Mouse (Mus musculus): ENCODE data around the gene Il19. TPM values are rescaled to one million over a fixed set of nuclear protein-coding genes. Genes with fewer than 3 reads are reported as not detected.

Gene Il19
- total and polyA plus RNA-seq, 3 experiments = 0.38 TPM; not detected in 2

DNA sequence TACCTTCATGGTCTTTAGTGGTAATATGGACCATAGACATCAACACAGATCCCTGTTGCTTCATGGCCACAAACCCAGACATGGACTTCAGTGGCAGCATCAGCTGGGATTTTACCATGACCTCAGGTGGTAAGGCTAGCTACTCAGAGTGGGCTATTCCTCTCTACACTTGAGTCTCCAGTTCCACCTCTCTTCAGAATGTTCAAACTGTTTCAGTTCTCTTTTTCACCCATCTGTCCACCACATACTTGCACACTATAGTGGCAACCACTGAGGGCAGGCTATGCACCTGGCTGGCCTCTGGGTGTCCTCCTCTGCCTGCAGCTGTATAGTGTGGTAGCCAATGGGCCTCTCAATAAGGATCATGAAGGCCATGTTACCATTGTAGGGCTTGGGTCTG lies 47.5 kb upstream of the Il19 start:
- peak; percentile 93 for DNase-seq (ENCODE audit: extremely low read depth)
- Histone ChIP-seq H3K36me3 (replicated peaks in 1 of 2; ENCODE audit: control insufficient read depth in 1 of 2, insufficient read depth in 1 of 2, low read length in 1 of 2) (no peaks in the 10 kb centered on the region), H3K4me1 (ENCODE audit: control insufficient read depth in 1 of 2, insufficient read depth in 2 of 2) (peaks cover 25 to 54% of the 10 kb centered on the region in 2 experiments), H3K9me3 (replicated peaks; ENCODE audit: low read length) (peaks cover 7% of the 10 kb centered on the region), H3K4me2 (ENCODE audit: insufficient read depth, low read depth, poor library complexity, severe bottlenecking) (no peak overlapping the region), H3K27me3 (replicated peaks) (no peaks in the 10 kb centered on the region), H3K4me3 (replicated peaks in 1 of 3; ENCODE audit: low read depth in 2 of 3, low read length in 2 of 3, poor library complexity in 1 of 3) (peak overlapping the region in 1 of 3 experiments; percentile 17), H3K9ac (ENCODE audit: insufficient read depth, low read depth) (no peak overlapping the region), H3K27ac (ENCODE audit: insufficient read depth, low read depth) (peak overlapping the region; percentile 42), H3K79me2 (replicated peaks; ENCODE audit: control insufficient read depth, extremely low read depth, insufficient read depth, poor library complexity, severe bottlenecking) (no peaks in the 10 kb centered on the region)
- dilution Hi-C loops (cut with MboI; ENCODE audit: extremely low pct_ligation_motif_present, extremely low pct_unique_long_range_greater_than_20kb, low sequenced_read_pairs) (no loop called here), in situ Hi-C loops (cut with MboI; ENCODE audit: low pct_ligation_motif_present, low pct_unique_long_range_greater_than_20kb, low sequenced_read_pairs) (loop anchor here (5.0 to 10.0 kb wide), 3 partner anchors 65 to 273 kb away; partner anchors contain the start of genes Gm29427 and Yod1)
- TF ChIP-seq PAX5 (IDR thresholded peaks at IDR 0.05; ENCODE audit: low read length) (no peak), ZC3H11A (IDR thresholded peaks at IDR 0.05; ENCODE audit: low read depth, low read length) (peak; percentile 91), SMC3 (IDR thresholded peaks at IDR 0.05; ENCODE audit: low read depth, low read length) (peak; percentile 99), UBTF (IDR thresholded peaks at IDR 0.05; ENCODE audit: low read depth, low read length) (no peak), USF1 (IDR thresholded peaks at IDR 0.05; ENCODE audit: low read depth, low read length) (no peak), TBP (conservative IDR thresholded peaks at IDR 0.05; ENCODE audit: low read depth, low read length) (peak; percentile 77; the same call in 1 of the 2 replicates), JUND (conservative IDR thresholded peaks at IDR 0.05; ENCODE audit: low read depth, low read length) (peak; percentile 43; the same call in 1 of the 2 replicates), RAD21 (IDR thresholded peaks at IDR 0.05; ENCODE audit: low read depth, low read length) (peak; percentile 96), ZMIZ1 (IDR thresholded peaks at IDR 0.05; ENCODE audit: low read depth, low read length) (no peak), MEF2A (IDR thresholded peaks at IDR 0.05; ENCODE audit: borderline replicate concordance, low read depth, low read length) (peak; percentile 85; the same call in 1 of the 2 replicates), RCOR1 (conservative IDR thresholded peaks at IDR 0.05; ENCODE audit: low read depth, low read length) (no peak), POLR2AphosphoS2 (IDR thresholded peaks at IDR 0.05; ENCODE audit: low read depth, low read length) (no peak), GABPA (IDR thresholded peaks at IDR 0.05; ENCODE audit: insufficient replicate concordance, low read depth, low read length) (no peak), EP300 (IDR thresholded peaks at IDR 0.05; ENCODE audit: low read length) (peak; percentile 97), ETS1 (conservative IDR thresholded peaks at IDR 0.05; ENCODE audit: low read depth, low read length) (peak; percentile 90), BHLHE40 (IDR thresholded peaks at IDR 0.05; ENCODE audit: low read depth, low read length) (peak; percentile 62), MAZ (IDR thresholded peaks at IDR 0.05; ENCODE audit: low read depth, low read length) (no peak), IRF4 (IDR thresholded peaks at IDR 0.05; ENCODE audit: low read depth, low read length) (peak; percentile 98), HCFC1 (IDR thresholded peaks at IDR 0.05; ENCODE audit: low read depth, low read length) (no peak), ZKSCAN1 (IDR thresholded peaks at IDR 0.05; ENCODE audit: borderline replicate concordance, low read depth, low read length) (no peak), USF2 (conservative IDR thresholded peaks at IDR 0.05; ENCODE audit: low read depth, low read length) (no peak), ZNF384 (IDR thresholded peaks at IDR 0.05; ENCODE audit: low read depth, low read length) (no peak), MXI1 (IDR thresholded peaks at IDR 0.05; ENCODE audit: low read depth, low read length) (no peak; the same call in 1 of the 2 replicates), CTCF (conservative IDR thresholded peaks at IDR 0.05 in 1 of 2, IDR thresholded peaks at IDR 0.05 in 1 of 2; ENCODE audit: low read depth in 2 of 2, low read length in 2 of 2) (peak; percentile 33 to 97), TCF12 (IDR thresholded peaks at IDR 0.05; ENCODE audit: low read depth, low read length) (peak; percentile 87), CHD1 (IDR thresholded peaks at IDR 0.05; ENCODE audit: low read depth, low read length) (no peak), KAT2A (IDR thresholded peaks at IDR 0.05; ENCODE audit: insufficient replicate concordance, low read length) (no peak), MAX (IDR thresholded peaks at IDR 0.05; ENCODE audit: low read length) (0 out of 2 replicates have a peak, but pooled peaks have one; percentile 61), MYC (IDR thresholded peaks at IDR 0.05; ENCODE audit: low read depth, low read length) (peak; percentile 78; the same call in 1 of the 2 replicates), E2F4 (IDR thresholded peaks at IDR 0.05; ENCODE audit: insufficient replicate concordance, low read depth, low read length) (no peak), NELFE (IDR thresholded peaks at IDR 0.05; ENCODE audit: low read depth, low read length) (no peak), POLR2A (IDR thresholded peaks at IDR 0.05; ENCODE audit: low read depth, low read length) (no peak), NRF1 (IDR thresholded peaks at IDR 0.05; ENCODE audit: low read depth, low read length) (no peak), SIN3A (IDR thresholded peaks at IDR 0.05; ENCODE audit: low read length) (peak; percentile 82), ELF1 (IDR thresholded peaks at IDR 0.05; ENCODE audit: low read depth, low read length) (peak; percentile 19; the same call in 1 of the 2 replicates), JUN (IDR thresholded peaks at IDR 0.05; ENCODE audit: insufficient read depth, low read depth, low read length) (0 out of 2 replicates have a peak, but pooled peaks have one; percentile 17), CHD2 (IDR thresholded peaks at IDR 0.05; ENCODE audit: low read length) (no peak), MAFK (IDR thresholded peaks at IDR 0.05; ENCODE audit: insufficient replicate concordance, low read length) (0 out of 2 replicates have a peak, but pooled peaks have one; percentile 22)
